Mouse (Mus musculus): ENCODE data around the gene Hoxd11.

DNA sequence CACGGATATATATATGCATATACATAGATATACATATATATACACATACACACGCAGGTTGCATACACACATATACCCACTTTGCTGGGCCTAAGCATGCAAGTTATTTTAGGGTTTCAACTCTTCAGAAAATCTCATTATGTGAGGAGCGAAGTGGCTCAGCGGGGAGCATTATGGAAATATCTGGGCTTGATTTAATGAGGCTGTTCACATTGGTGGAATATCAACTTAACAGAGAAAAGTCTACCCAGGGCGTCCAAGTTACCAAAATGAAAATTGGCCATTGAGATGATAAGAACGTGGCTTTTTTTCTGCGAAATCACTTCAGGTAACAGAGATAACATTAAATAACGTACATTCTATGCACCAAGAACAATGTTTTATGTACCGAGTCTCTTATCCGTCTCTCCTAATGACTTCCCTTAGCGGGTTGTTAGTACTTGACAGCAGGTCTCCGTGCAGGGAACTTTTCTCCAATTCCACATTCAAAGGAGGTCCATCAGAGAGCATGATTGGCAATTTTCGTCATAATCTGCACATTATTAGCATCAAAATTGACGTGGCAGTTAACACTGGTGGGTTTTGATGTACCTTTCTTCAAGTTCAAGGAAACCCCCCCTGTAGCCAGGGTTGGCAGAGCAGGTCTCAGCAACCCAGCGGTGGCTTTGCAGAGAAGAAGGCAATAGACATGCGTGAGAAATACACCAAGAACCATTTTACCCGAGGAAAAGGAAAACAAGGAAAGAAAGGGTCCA, 25.4 kb upstream of the Hoxd11 start:
- TF ChIP-seq CTCF (IDR thresholded peaks at IDR 0.05; ENCODE audit: insufficient read depth, low read depth, low read length), result no peak
- TF ChIP-seq POLR2A (IDR thresholded peaks at IDR 0.05; ENCODE audit: insufficient read depth, low read depth, low read length), result no peak
